ENCODE assay signal across 16 mouse cellular contexts in genomic region chr13:99128979-99129378, GRCm38 (mm10). TPM values are rescaled to one million over a fixed set of nuclear protein-coding genes. Genes with fewer than 3 reads are reported as not detected.
A peak's percentile ranks its signal among the peaks of the same experiment; 100 is the strongest.
DNase-seq lines count a peak whose midpoint lies in the region; ATAC-seq and TF ChIP-seq lines count a peak whose summit lies in the region.
"Had no signal": no experiment of that assay in that cellular context is flagged by ENCODE, and none has a peak within 500 bp of the region (broad histone marks: within the 10 kb centered on the region; RNA-seq: fewer than 3 reads in every experiment).

No protein-coding gene starts in this region.

- peaks cover 26% of the 10 kb centered on the region for H3K4me1 ChIP-seq in heart, embryonic 15.5 days (replicated peaks)
- peaks cover 9% of the 10 kb centered on the region; the same call in 1 of the 2 replicates for H3K4me1 ChIP-seq in heart, embryonic 11.5 days (ENCODE audit: control insufficient read depth, insufficient read depth, low read length)
- H3K4me1 ChIP-seq in limb, embryonic 14.5 days (ENCODE audit: control insufficient read depth, insufficient read depth, low read length), result peaks cover 20% of the 10 kb centered on the region
- peaks cover 11% of the 10 kb centered on the region for H3K4me1 ChIP-seq in limb, embryonic 10.5 days
- H3K4me1 ChIP-seq: forebrain, embryonic 12.5 days had no signal

- no peak overlapping the region for H3K4me3 ChIP-seq in heart, embryonic 15.5 days
- no peak overlapping the region for H3K4me3 ChIP-seq in heart, embryonic 11.5 days (ENCODE audit: low read depth, low read length)
- H3K4me3 ChIP-seq in limb, embryonic 14.5 days (replicated peaks; ENCODE audit: low read length), result no peak overlapping the region
- no peak overlapping the region for H3K4me3 ChIP-seq in limb, embryonic 10.5 days
- H3K4me3 ChIP-seq: embryonic facial prominence, embryonic 13.5 days; forebrain, embryonic 12.5 days; hindbrain, embryonic 13.5 days; left cerebral cortex, adult 2 months had no signal

- H3K27ac ChIP-seq in heart, embryonic 15.5 days, result peak overlapping the region; percentile 27; the same call in 1 of the 2 replicates
- no peak overlapping the region for H3K27ac ChIP-seq in heart, embryonic 11.5 days (ENCODE audit: low read depth, low read length)
- H3K27ac ChIP-seq in limb, embryonic 14.5 days (replicated peaks; ENCODE audit: low read depth, low read length), result no peak overlapping the region
- H3K27ac ChIP-seq in limb, embryonic 10.5 days, result no peak overlapping the region
- H3K27ac ChIP-seq: embryonic facial prominence, embryonic 13.5 days; forebrain, embryonic 12.5 days; hindbrain, embryonic 13.5 days; kidney, postnatal 0 days; left cerebral cortex, adult 2 months; macrophage had no signal

- 26% methylated on average over 2 of the region's 2 CpGs for WGBS in heart, embryonic 15.5 days
- WGBS in heart, embryonic 11.5 days (ENCODE audit: insufficient replicate concordance), result 41% methylated on average over 2 of the region's 2 CpGs
- 30% methylated on average over 2 of the region's 2 CpGs for WGBS in limb, embryonic 14.5 days
- 57% methylated on average over 2 of the region's 2 CpGs for WGBS in limb, embryonic 10.5 days

- no peak for TF ChIP-seq CTCF in brain, embryonic 14.5 days (IDR thresholded peaks at IDR 0.05; ENCODE audit: borderline replicate concordance, extremely low read depth, insufficient read depth, insufficient read length)

- no peak for ATAC-seq in heart, embryonic 15.5 days (replicated peaks; ENCODE audit: insufficient number of reproducible peaks, insufficient read depth, low FRiP score, low read depth)
- ATAC-seq in heart, embryonic 11.5 days (replicated peaks; ENCODE audit: insufficient number of reproducible peaks, low FRiP score, low TSS enrichment), result no peak
- no peak for ATAC-seq in limb, embryonic 14.5 days (ENCODE audit: low FRiP score, low read depth)
- no peak for ATAC-seq in megakaryocyte-erythroid progenitor cell, adult 5-6 weeks (replicated peaks; ENCODE audit: low FRiP score, low TSS enrichment, poor library complexity, severe bottlenecking)

- peak; percentile 27 for DNase-seq in adrenal gland, postnatal 10 days
- DNase-seq in adrenal gland, postnatal 4 days (ENCODE audit: low spot score in 2 of 2), result no peak
- peak; percentile 38 for DNase-seq in limb, embryonic 14.5 days (ENCODE audit: low spot score)
- no peak for DNase-seq in limb, embryonic 10.5 days (ENCODE audit: low spot score)
- DNase-seq in brain, embryonic 14.5 days (ENCODE audit: low read depth), result peak; percentile 71
- DNase-seq: cerebellum, postnatal 25 days; thymus, postnatal 36 days had no signal

- H3K36me3 ChIP-seq in heart, embryonic 15.5 days, result no peaks in the 10 kb centered on the region
- H3K36me3 ChIP-seq in heart, embryonic 11.5 days (ENCODE audit: control insufficient read depth, insufficient read depth, low read length), result no peaks in the 10 kb centered on the region
- no peaks in the 10 kb centered on the region for H3K36me3 ChIP-seq in limb, embryonic 14.5 days (ENCODE audit: control insufficient read depth, insufficient read depth, low read length)
- no peaks in the 10 kb centered on the region for H3K36me3 ChIP-seq in limb, embryonic 10.5 days
- H3K36me3 ChIP-seq: embryonic facial prominence, embryonic 13.5 days; forebrain, embryonic 12.5 days; hindbrain, embryonic 13.5 days had no signal

- no peak overlapping the region for H3K9ac ChIP-seq in heart, embryonic 15.5 days
- H3K9ac ChIP-seq in heart, embryonic 11.5 days (ENCODE audit: low read depth, low read length), result no peak overlapping the region
- H3K9ac ChIP-seq in limb, embryonic 14.5 days (ENCODE audit: low read depth, low read length, severe bottlenecking), result no peak overlapping the region
- H3K9ac ChIP-seq: embryonic facial prominence, embryonic 13.5 days; forebrain, embryonic 12.5 days; hindbrain, embryonic 13.5 days had no signal

- TF ChIP-seq POLR2A in limb, embryonic 14.5 days (IDR thresholded peaks at IDR 0.05; ENCODE audit: borderline replicate concordance, extremely low read depth, insufficient read depth, insufficient read length), result no peak
- no peak for TF ChIP-seq POLR2A in brain, embryonic 14.5 days (IDR thresholded peaks at IDR 0.05; ENCODE audit: borderline replicate concordance, extremely low read depth, insufficient read depth, insufficient read length, poor library complexity, severe bottlenecking)

- H3K9me3 ChIP-seq in heart, embryonic 15.5 days (replicated peaks), result no peaks in the 10 kb centered on the region
- H3K9me3 ChIP-seq in heart, embryonic 11.5 days (replicated peaks; ENCODE audit: control insufficient read depth, low read length), result no peaks in the 10 kb centered on the region
- no peaks in the 10 kb centered on the region for H3K9me3 ChIP-seq in limb, embryonic 14.5 days (ENCODE audit: control insufficient read depth, low read length)
- H3K9me3 ChIP-seq in limb, embryonic 10.5 days (replicated peaks), result no peaks in the 10 kb centered on the region
- H3K9me3 ChIP-seq: embryonic facial prominence, embryonic 13.5 days; forebrain, embryonic 12.5 days; hindbrain, embryonic 13.5 days had no signal

- no peak overlapping the region for H3K4me2 ChIP-seq in heart, embryonic 15.5 days
- H3K4me2 ChIP-seq in heart, embryonic 11.5 days, result no peak overlapping the region
- H3K4me2 ChIP-seq in limb, embryonic 14.5 days (replicated peaks; ENCODE audit: low read depth, low read length, severe bottlenecking), result no peak overlapping the region
- H3K4me2 ChIP-seq: embryonic facial prominence, embryonic 13.5 days; forebrain, embryonic 12.5 days; hindbrain, embryonic 13.5 days had no signal

- H3K27me3 ChIP-seq in heart, embryonic 15.5 days, result no peaks in the 10 kb centered on the region
- H3K27me3 ChIP-seq in heart, embryonic 11.5 days (ENCODE audit: control insufficient read depth, insufficient read depth, low read length), result no peaks in the 10 kb centered on the region
- no peaks in the 10 kb centered on the region for H3K27me3 ChIP-seq in limb, embryonic 14.5 days (ENCODE audit: control insufficient read depth, insufficient read depth, low read length)
- no peaks in the 10 kb centered on the region for H3K27me3 ChIP-seq in limb, embryonic 10.5 days (ENCODE audit: low read depth, poor library complexity, severe bottlenecking)
- H3K27me3 ChIP-seq: embryonic facial prominence, embryonic 13.5 days; forebrain, embryonic 12.5 days; hindbrain, embryonic 13.5 days had no signal

RNA-seq across cellular contexts. Expression of gene Zfp366, which starts 55.6 kb away (rescaled TPM):
- 10 to 100 TPM in 1 of 2 experiments, 1 to 10 TPM in 1; 8.3 to 10.8 TPM for total RNA-seq in adrenal gland, postnatal 10 days (2021)
- total RNA-seq in adrenal gland, postnatal 4 days (2021), result 1 to 10 TPM; 4.8 to 6.9 TPM
- 0.58 and 0.62 TPM in 2 replicates for polyA plus RNA-seq in heart, embryonic 15.5 days (2015; fragmentation: Nextera tagmentation; extraction: Ambion mirVana)
- 0.11 and 0.25 TPM in 2 replicates for polyA plus RNA-seq in heart, embryonic 11.5 days (2014; fragmentation: Nextera tagmentation; extraction: Ambion mirVana)
- polyA plus RNA-seq in limb, embryonic 14.5 days (2012; rRNA removed), result 2.5 and 3.5 TPM in 2 replicates
- 0.73 and 1.0 TPM in 2 replicates for polyA plus RNA-seq in limb, embryonic 14.5 days (2014; fragmentation: Nextera tagmentation; extraction: Ambion mirVana)
- 0.36 and 0.50 TPM in 2 replicates for polyA plus RNA-seq in limb, embryonic 10.5 days (2016; fragmentation: Nextera tagmentation; extraction: Ambion mirVana)
- 1.1 and 4.4 TPM in 2 replicates for polyA plus RNA-seq in brain, embryonic 14.5 days (2012; rRNA removed)
- not detected in 2 replicates for total RNA-seq in megakaryocyte-erythroid progenitor cell, adult 5-6 weeks (2014; fragmentation: Nextera tagmentation)
- 0.47 TPM in 1 of 2 replicates, not detected in the other for total RNA-seq in megakaryocyte-erythroid progenitor cell, adult 5-6 weeks (2017)

Comparison
In these comparisons a context has a peak if more than half of its experiments do, and no peak if none do; other contexts are left out.
1. DNase-seq: peak in adrenal gland, postnatal 10 days (single experiment), limb, embryonic 14.5 days (single experiment) and brain, embryonic 14.5 days (single experiment); none in adrenal gland, postnatal 4 days (0 of 2) and limb, embryonic 10.5 days (single experiment).